11 mouse cellular contexts compared by ENCODE assay signal in genomic region chr19:55896629-55897028, GRCm38 (mm10).
DNase-seq lines count a peak whose midpoint lies in the region; ATAC-seq and TF ChIP-seq lines count a peak whose summit lies in the region.
"Had no signal": no experiment of that assay in that cellular context is flagged by ENCODE, and none has a peak within 500 bp of the region (broad histone marks: within the 10 kb centered on the region; RNA-seq: fewer than 3 reads in every experiment).

No protein-coding gene starts in this region.

- intact Hi-C loops in heart, postnatal 36 days (cut with DNase I), result loop anchor here (5.0 kb wide), 2 partner anchors 359 to 484 kb away; no protein-coding TSS in a partner anchor

- H3K27ac ChIP-seq in heart, embryonic 13.5 days (replicated peaks), result no peak overlapping the region
- peak overlapping the region; percentile 85 for H3K27ac ChIP-seq in forebrain, embryonic 14.5 days (ENCODE audit: low read depth, low read length)
- H3K27ac ChIP-seq in midbrain, embryonic 11.5 days (ENCODE audit: low read depth, low read length), result peak overlapping the region; percentile 90
- H3K27ac ChIP-seq in liver, postnatal 0 days (ENCODE audit: low read depth), result no peak overlapping the region

- H3K4me2 ChIP-seq in heart, embryonic 13.5 days, result peak overlapping the region; percentile 32
- peak overlapping the region; percentile 53 for H3K4me2 ChIP-seq in forebrain, embryonic 14.5 days (ENCODE audit: low read length)
- H3K4me2 ChIP-seq in midbrain, embryonic 11.5 days, result peak overlapping the region; percentile 51
- H3K4me2 ChIP-seq in liver, postnatal 0 days (ENCODE audit: low read depth, low read length), result no peak overlapping the region

- no peaks in the 10 kb centered on the region for H3K9me3 ChIP-seq in heart, embryonic 13.5 days
- H3K9me3 ChIP-seq in forebrain, embryonic 14.5 days (replicated peaks; ENCODE audit: control insufficient read depth, low read length), result no peaks in the 10 kb centered on the region
- H3K9me3 ChIP-seq in midbrain, embryonic 11.5 days (ENCODE audit: control insufficient read depth, low read length), result no peaks in the 10 kb centered on the region
- no peaks in the 10 kb centered on the region for H3K9me3 ChIP-seq in liver, postnatal 0 days (ENCODE audit: low read length)

- no peak for TF ChIP-seq POLR2A in brain, embryonic 14.5 days (IDR thresholded peaks at IDR 0.05; ENCODE audit: borderline replicate concordance, extremely low read depth, insufficient read depth, insufficient read length, poor library complexity, severe bottlenecking)

- DNase-seq in heart, postnatal 36 days, result no peak
- peak; percentile 96 for DNase-seq in brain, embryonic 14.5 days (ENCODE audit: low read depth)
- peak; percentile 88 for DNase-seq in forebrain, embryonic 14.5 days (ENCODE audit: low spot score)
- peak; percentile 94 for DNase-seq in midbrain, embryonic 11.5 days (ENCODE audit: low spot score, missing footprints)
- no peak for DNase-seq in liver, postnatal 0 days
- no peak for DNase-seq in spleen, postnatal 10 days (ENCODE audit: low spot score in 2 of 2)
- DNase-seq in urinary bladder, adult 2 months (ENCODE audit: low spot score), result no peak
- DNase-seq: heart, adult 11 months; kidney, postnatal 4 days; right cerebral cortex, adult 18-20 months had no signal

- peaks cover 46% of the 10 kb centered on the region for H3K4me1 ChIP-seq in heart, embryonic 13.5 days
- peaks cover 35% of the 10 kb centered on the region for H3K4me1 ChIP-seq in forebrain, embryonic 14.5 days (ENCODE audit: control insufficient read depth, insufficient read depth, low read length)
- peaks cover 42% of the 10 kb centered on the region for H3K4me1 ChIP-seq in midbrain, embryonic 11.5 days (ENCODE audit: control insufficient read depth, insufficient read depth, low read length)
- H3K4me1 ChIP-seq in liver, postnatal 0 days (ENCODE audit: insufficient read depth), result peaks cover 9% of the 10 kb centered on the region

- no peak for TF ChIP-seq EP300 in liver, postnatal 0 days (IDR thresholded peaks at IDR 0.05; ENCODE audit: low read depth)

- WGBS in heart, embryonic 13.5 days, result 33% methylated on average over 10 of the region's 10 CpGs
- 2% methylated on average over 10 of the region's 10 CpGs for WGBS in forebrain, embryonic 14.5 days
- 4% methylated on average over 10 of the region's 10 CpGs for WGBS in midbrain, embryonic 11.5 days
- WGBS in liver, postnatal 0 days (ENCODE audit: insufficient replicate concordance), result 59% methylated on average over 10 of the region's 10 CpGs

- H3K9ac ChIP-seq in heart, embryonic 13.5 days, result no peak overlapping the region
- peak overlapping the region; percentile 54 for H3K9ac ChIP-seq in forebrain, embryonic 14.5 days (ENCODE audit: low read length)
- H3K9ac ChIP-seq in midbrain, embryonic 11.5 days (ENCODE audit: low read length), result peak overlapping the region; percentile 71
- H3K9ac ChIP-seq in liver, postnatal 0 days (replicated peaks), result no peak overlapping the region

- ATAC-seq in heart, embryonic 13.5 days (ENCODE audit: extremely low read depth, insufficient number of reproducible peaks, low FRiP score, low TSS enrichment), result no peak
- ATAC-seq in forebrain, embryonic 14.5 days, result peak; percentile 67
- ATAC-seq in midbrain, embryonic 11.5 days (ENCODE audit: low FRiP score), result no peak
- ATAC-seq in liver, postnatal 0 days, result no peak

- TF ChIP-seq CTCF in brain, embryonic 14.5 days (IDR thresholded peaks at IDR 0.05; ENCODE audit: borderline replicate concordance, extremely low read depth, insufficient read depth, insufficient read length), result no peak
- no peak for TF ChIP-seq CTCF in liver, postnatal 0 days (IDR thresholded peaks at IDR 0.05; ENCODE audit: low read depth)

- no peak overlapping the region for H3K4me3 ChIP-seq in heart, embryonic 13.5 days
- peak overlapping the region; percentile 30 for H3K4me3 ChIP-seq in forebrain, embryonic 14.5 days (ENCODE audit: low read depth, low read length)
- peak overlapping the region; percentile 42 for H3K4me3 ChIP-seq in midbrain, embryonic 11.5 days (ENCODE audit: low read depth, low read length)
- H3K4me3 ChIP-seq in liver, postnatal 0 days (ENCODE audit: low read depth, low read length), result no peak overlapping the region

- 0 out of 2 replicates have a peak, but pooled peaks cover 3% of the 10 kb centered on the region for H3K27me3 ChIP-seq in heart, embryonic 13.5 days (replicated peaks)
- peaks cover 26% of the 10 kb centered on the region for H3K27me3 ChIP-seq in forebrain, embryonic 14.5 days (replicated peaks; ENCODE audit: control insufficient read depth, insufficient read depth, low read length)
- no peaks in the 10 kb centered on the region; the same call in none of the 2 replicates for H3K27me3 ChIP-seq in midbrain, embryonic 11.5 days (ENCODE audit: control insufficient read depth, insufficient read depth, low read length)
- peaks cover 6% of the 10 kb centered on the region; the same call in 1 of the 2 replicates for H3K27me3 ChIP-seq in liver, postnatal 0 days (ENCODE audit: insufficient read depth, low read length)

- H3K36me3 ChIP-seq in heart, embryonic 13.5 days, result peaks cover 1% of the 10 kb centered on the region; the same call in 1 of the 2 replicates
- H3K36me3 ChIP-seq in forebrain, embryonic 14.5 days (ENCODE audit: control insufficient read depth, insufficient read depth, low read length), result no peaks in the 10 kb centered on the region
- H3K36me3 ChIP-seq in midbrain, embryonic 11.5 days (ENCODE audit: control insufficient read depth, insufficient read depth, low read length), result no peaks in the 10 kb centered on the region
- H3K36me3 ChIP-seq in liver, postnatal 0 days (replicated peaks; ENCODE audit: insufficient read depth, low read length), result no peaks in the 10 kb centered on the region

Comparison
In these comparisons a context has a peak if more than half of its experiments do, and no peak if none do; other contexts are left out.
1. H3K27ac ChIP-seq: peak in forebrain, embryonic 14.5 days (single experiment) and midbrain, embryonic 11.5 days (single experiment); none in heart, embryonic 13.5 days (single experiment) and liver, postnatal 0 days (single experiment).
2. H3K4me3 ChIP-seq: peak in forebrain, embryonic 14.5 days (single experiment) and midbrain, embryonic 11.5 days (single experiment); none in heart, embryonic 13.5 days (single experiment) and liver, postnatal 0 days (single experiment).
3. H3K9ac ChIP-seq: peak in forebrain, embryonic 14.5 days (single experiment) and midbrain, embryonic 11.5 days (single experiment); none in heart, embryonic 13.5 days (single experiment) and liver, postnatal 0 days (single experiment).
4. DNase-seq: peak in brain, embryonic 14.5 days (single experiment), forebrain, embryonic 14.5 days (single experiment) and midbrain, embryonic 11.5 days (single experiment); none in heart, postnatal 36 days (0 of 2), liver, postnatal 0 days (single experiment), spleen, postnatal 10 days (0 of 2) and urinary bladder, adult 2 months (single experiment).